Mouse (Mus musculus) CH12.LX (cell line): ENCODE measurements around the gene Dppa4. TPM values are rescaled to one million over a fixed set of nuclear protein-coding genes. Genes with fewer than 3 reads are reported as not detected.

ENCODE experiments used
- DNase-seq: peaks from one replicate; pipeline ENCODE4 v3.0.0-alpha.2; 2013; ENCODE audit errors: extremely low read depth
- H3K27ac ChIP-seq: 2 replicates; pipeline ENCODE4 v1.5.1; 2012; ENCODE audit warnings: low read depth, mild to moderate bottlenecking, control low read depth, moderate library complexity; ENCODE audit not compliant: insufficient read depth
- H3K27me3 ChIP-seq: replicated peaks from 2 replicates; pipeline ENCODE3; 2012; ENCODE audit warnings: inconsistent platforms
- H3K36me3 ChIP-seq, 2 experiments: replicated peaks in 1 of 2; 2 replicates each; pipeline versions ENCODE3 to v1.6.1; 2012; ENCODE audit warnings: inconsistent platforms in 1 of 2, low read length in 1 of 2, mild to moderate bottlenecking in 1 of 2, mixed read lengths in 1 of 2, moderate library complexity in 1 of 2; ENCODE audit not compliant: control insufficient read depth in 1 of 2, insufficient read depth in 1 of 2
- H3K4me1 ChIP-seq, 2 experiments: 2 replicates each; pipeline ENCODE4 v1.6.1; 2012; ENCODE audit warnings: inconsistent platforms in 1 of 2, moderate library complexity in 1 of 2; ENCODE audit not compliant: insufficient read depth in 2 of 2, control insufficient read depth in 1 of 2
- H3K4me2 ChIP-seq: 2 replicates; pipeline ENCODE4 v1.6.1; 2012; ENCODE audit warnings: low read depth, mild to moderate bottlenecking, control low read depth; ENCODE audit not compliant: poor library complexity, insufficient read depth, severe bottlenecking
- H3K4me3 ChIP-seq, 3 experiments: fragments of 150-350 bp in 1 of 3; sonication (generic) in 1 of 3; replicated peaks in 1 of 3; 2 replicates each; pipeline versions ENCODE3 to v1.5.1; 2011 to 2012; ENCODE audit warnings: low read depth in 2 of 3, low read length in 2 of 3, mild to moderate bottlenecking in 2 of 3, moderate library complexity in 2 of 3, control low read depth in 1 of 3, improper control_type of control experiment in 1 of 3, inconsistent platforms in 1 of 3, mixed read lengths in 1 of 3; ENCODE audit not compliant: poor library complexity in 1 of 3
- H3K79me2 ChIP-seq: replicated peaks from 2 replicates; pipeline ENCODE4 v1.6.1; 2012; ENCODE audit warnings: mild to moderate bottlenecking, moderate library complexity; ENCODE audit not compliant: control insufficient read depth, poor library complexity, insufficient read depth, severe bottlenecking; ENCODE audit errors: extremely low read depth
- H3K9ac ChIP-seq: 2 replicates; pipeline ENCODE4 v1.6.1; 2012; ENCODE audit warnings: low read depth, mild to moderate bottlenecking, control low read depth, moderate library complexity; ENCODE audit not compliant: insufficient read depth
- H3K9me3 ChIP-seq: replicated peaks from 2 replicates; pipeline ENCODE3; 2012; ENCODE audit warnings: low read length, inconsistent platforms, mixed read lengths
- BHLHE40 ChIP-seq: IDR thresholded peaks from 2 replicates; pipeline ENCODE4 v1.6.1; 2011; ENCODE audit warnings: mild to moderate bottlenecking, low read depth, low read length, improper control_type of control experiment
- CHD2 ChIP-seq: IDR thresholded peaks from 2 replicates; pipeline ENCODE4 v1.6.1; 2011; ENCODE audit warnings: low read length, improper control_type of control experiment
- E2F4 ChIP-seq: IDR thresholded peaks from 2 replicates; pipeline ENCODE4 v1.6.1; 2011; ENCODE audit warnings: low read depth, low read length, improper control_type of control experiment; ENCODE audit not compliant: insufficient replicate concordance
- EP300 ChIP-seq: IDR thresholded peaks from 2 replicates; pipeline ENCODE4 v1.6.1; 2011; ENCODE audit warnings: low read length, improper control_type of control experiment
- ETS1 ChIP-seq: conservative IDR thresholded peaks from 2 replicates; pipeline ENCODE4 v1.6.1; 2012; ENCODE audit warnings: low read depth, mild to moderate bottlenecking, inconsistent platforms, low read length, improper control_type of control experiment, moderate library complexity
- IRF4 ChIP-seq: IDR thresholded peaks from 2 replicates; pipeline ENCODE4 v1.6.1; 2014; ENCODE audit warnings: low read depth, mild to moderate bottlenecking, inconsistent platforms, low read length, improper control_type of control experiment
- JUN ChIP-seq: IDR thresholded peaks from 2 replicates; pipeline ENCODE4 v1.6.1; 2011; ENCODE audit warnings: low read depth, mild to moderate bottlenecking, low read length, improper control_type of control experiment, moderate library complexity; ENCODE audit not compliant: insufficient read depth
- KAT2A ChIP-seq: IDR thresholded peaks from 2 replicates; pipeline ENCODE4 v1.6.1; 2012; ENCODE audit warnings: low read length, improper control_type of control experiment, inconsistent platforms; ENCODE audit not compliant: insufficient replicate concordance
- MAFK ChIP-seq: IDR thresholded peaks from 2 replicates; pipeline ENCODE4 v1.6.1; 2011; ENCODE audit warnings: low read length, improper control_type of control experiment; ENCODE audit not compliant: insufficient replicate concordance
- MAX ChIP-seq: IDR thresholded peaks from 2 replicates; pipeline ENCODE4 v1.6.1; 2011; ENCODE audit warnings: low read length, improper control_type of control experiment
- MAZ ChIP-seq: IDR thresholded peaks from 2 replicates; pipeline ENCODE4 v1.6.1; 2012; ENCODE audit warnings: low read depth, mild to moderate bottlenecking, inconsistent platforms, low read length, improper control_type of control experiment, moderate library complexity
- MEF2A ChIP-seq: IDR thresholded peaks from 2 replicates; pipeline ENCODE4 v1.6.1; 2014; ENCODE audit warnings: low read depth, mild to moderate bottlenecking, inconsistent platforms, low read length, improper control_type of control experiment, borderline replicate concordance
- MYC ChIP-seq: IDR thresholded peaks from 2 replicates; pipeline ENCODE4 v1.6.1; 2011; ENCODE audit warnings: low read depth, mild to moderate bottlenecking, improper control_type of control experiment, low read length
- NRF1 ChIP-seq: IDR thresholded peaks from 2 replicates; pipeline ENCODE4 v1.6.1; 2014; ENCODE audit warnings: low read depth, mild to moderate bottlenecking, inconsistent platforms, low read length, improper control_type of control experiment, moderate library complexity
- POLR2AphosphoS2 ChIP-seq: IDR thresholded peaks from 2 replicates; pipeline ENCODE4 v1.6.1; 2011; ENCODE audit warnings: low read depth, low read length, improper control_type of control experiment
- RAD21 ChIP-seq: IDR thresholded peaks from 2 replicates; pipeline ENCODE4 v1.6.1; 2011; ENCODE audit warnings: low read depth, mild to moderate bottlenecking, low read length, improper control_type of control experiment, moderate library complexity
- SIN3A ChIP-seq: IDR thresholded peaks from 2 replicates; pipeline ENCODE4 v1.6.1; 2012; ENCODE audit warnings: low read length, improper control_type of control experiment, inconsistent platforms
- TBP ChIP-seq: conservative IDR thresholded peaks from 2 replicates; pipeline ENCODE4 v1.6.1; 2011; ENCODE audit warnings: low read depth, low read length, improper control_type of control experiment
- ZC3H11A ChIP-seq: IDR thresholded peaks from 2 replicates; pipeline ENCODE4 v1.6.1; 2012; ENCODE audit warnings: low read depth, mild to moderate bottlenecking, inconsistent platforms, low read length, improper control_type of control experiment
- ZKSCAN1 ChIP-seq: IDR thresholded peaks from 2 replicates; pipeline ENCODE4 v1.6.1; 2012; ENCODE audit warnings: low read depth, inconsistent platforms, low read length, improper control_type of control experiment, borderline replicate concordance
- ZMIZ1 ChIP-seq: IDR thresholded peaks from 2 replicates; pipeline ENCODE4 v1.6.1; 2012; ENCODE audit warnings: low read depth, mild to moderate bottlenecking, inconsistent platforms, low read length, improper control_type of control experiment
- dilution Hi-C: fragments of 300-500 bp; cut with MboI; formaldehyde crosslinking; loops from 2 replicates; pipeline ENCODE4 v1.14.3; 2020; ENCODE audit warnings: low sequenced_read_pairs; ENCODE audit not compliant: extremely low pct_unique_long_range_greater_than_20kb, extremely low pct_ligation_motif_present
- in situ Hi-C: fragments of 300-500 bp; cut with MboI; formaldehyde crosslinking; loops from 3 replicates; pipeline ENCODE4 v1.14.3; 2019; ENCODE audit warnings: low sequenced_read_pairs, low pct_ligation_motif_present, low pct_unique_long_range_greater_than_20kb, mixed read lengths
- polyA plus RNA-seq: library from polyadenylated mRNA; unstranded; fragments of >175 nt; gene quantifications from 2 replicates; pipeline ENCODE4 v1.2.1, GENCODE M21; 2012; ENCODE audit warnings: low read depth; ENCODE audit not compliant: insufficient read length
- total RNA-seq, 2 experiments: library from RNA; depleted of rRNA; stranded (reverse); fragments of 300-350 nt in 1 of 2; fragments of >200 nt in 1 of 2; gene quantifications; 2 replicates each; pipeline ENCODE4 v1.2.3; 2012 to 2014

The Dppa4 gene
- total and polyA plus RNA-seq, 3 experiments, result not detected

DNA sequence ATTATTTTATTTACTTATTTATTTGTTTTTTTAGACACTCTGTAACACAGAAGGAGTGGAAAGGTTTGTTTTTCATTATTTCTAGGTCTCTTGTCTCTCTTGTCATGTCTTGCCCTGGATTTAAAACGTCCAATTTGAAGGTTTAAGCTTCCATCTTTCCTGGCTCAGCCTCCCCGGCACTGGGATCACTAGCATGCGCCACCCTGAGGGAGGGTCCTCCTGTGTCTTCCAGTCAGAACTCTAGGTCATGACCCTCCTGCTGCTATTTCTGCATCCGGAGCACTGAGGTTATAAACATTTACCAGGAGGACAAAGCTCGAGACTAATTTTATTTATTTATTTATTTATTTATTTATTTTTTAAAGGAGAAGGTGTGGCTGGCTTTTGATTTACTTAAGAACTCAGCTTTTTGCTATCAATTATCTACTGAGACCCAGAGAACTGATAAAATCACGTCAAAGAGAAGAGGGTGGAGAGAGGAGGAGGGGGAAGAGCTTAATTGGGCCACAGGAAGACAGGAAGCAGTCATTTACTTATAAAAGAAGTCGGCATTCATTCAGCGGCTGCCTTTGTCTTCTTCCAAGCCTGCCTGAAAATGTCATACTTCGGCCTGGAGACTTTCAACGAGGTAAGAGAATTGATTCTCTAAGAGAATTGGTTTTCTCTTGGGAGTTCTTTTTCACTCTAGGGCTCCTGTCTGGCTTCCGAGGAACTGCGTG is 26.5 kb downstream of the Dppa4 start:
- H3K36me3 ChIP-seq, result no peaks in the 10 kb centered on the region
- H3K27ac ChIP-seq, result no peak overlapping the region
- TF ChIP-seq MAX (no peak), MAFK (no peak), ZMIZ1 (no peak), IRF4 (no peak), CHD2 (no peak), KAT2A (no peak), ETS1 (no peak), JUN (no peak), E2F4 (no peak), TBP (no peak), ZKSCAN1 (no peak), SIN3A (no peak), NRF1 (no peak)
- no peak for DNase-seq
- in situ Hi-C loops (no loop called here), dilution Hi-C loops (no loop called here)
- no peak overlapping the region for H3K4me2 ChIP-seq
- H3K27me3 ChIP-seq, result no peaks in the 10 kb centered on the region
- no peaks in the 10 kb centered on the region for H3K79me2 ChIP-seq
- H3K9me3 ChIP-seq, result peaks cover 71% of the 10 kb centered on the region
- no peak overlapping the region for H3K9ac ChIP-seq
- no peak overlapping the region for H3K4me3 ChIP-seq
- H3K4me1 ChIP-seq, result no peaks in the 10 kb centered on the region

- Histone ChIP-seq H3K4me3 (no peak overlapping the region), H3K27me3 (no peaks in the 10 kb centered on the region), H3K9me3 (peaks cover 67% of the 10 kb centered on the region), H3K36me3 (no peaks in the 10 kb centered on the region), H3K27ac (no peak overlapping the region), H3K4me2 (no peak overlapping the region), H3K79me2 (no peaks in the 10 kb centered on the region), H3K9ac (no peak overlapping the region), H3K4me1 (no peaks in the 10 kb centered on the region)
- in situ Hi-C loops (no loop called here), dilution Hi-C loops (no loop called here)
- DNase-seq, result no peak
- TF ChIP-seq ZC3H11A (no peak), MAFK (no peak), EP300 (no peak), IRF4 (no peak), E2F4 (no peak), MAZ (no peak), RAD21 (no peak), ZMIZ1 (no peak), MYC (no peak), BHLHE40 (no peak), POLR2AphosphoS2 (no peak), MAX (no peak), MEF2A (no peak)
Observed at GRCm38 (mm10) chr16:48315294-48315693, 31.8 kb downstream of the Dppa4 start.
